Mouse (Mus musculus) lung, postnatal 36 days (tissue): ENCODE data around the gene Kif2b.

ENCODE experiments used
- DNase-seq: peaks from one replicate; pipeline ENCODE4 v3.0.0; 2022; ENCODE audit warnings: mixed read lengths

Kif2b gene

DNA sequence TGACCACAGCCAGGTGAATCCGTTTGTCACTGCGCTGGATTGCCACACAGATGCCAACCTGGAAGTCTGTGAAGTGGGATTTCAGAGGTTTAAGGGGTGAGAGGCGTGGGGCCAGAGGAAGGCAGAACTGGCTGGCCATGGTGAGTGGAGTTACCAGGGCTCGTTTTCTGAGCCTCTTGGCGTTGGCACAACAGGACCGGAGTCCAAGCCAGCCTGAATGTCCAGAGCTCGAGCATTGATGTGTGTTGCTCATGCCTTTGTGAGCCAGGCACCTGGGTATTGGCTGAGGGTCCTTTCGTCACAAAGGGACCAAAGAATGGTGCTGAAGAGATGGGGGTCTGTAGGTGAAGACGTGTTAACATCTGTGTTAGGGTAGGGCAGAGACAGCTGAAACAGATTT, at the start of gene Kif2b:
TSS of gene Kif2b (minus strand) at position 242 of the 400 bp plus-strand sequence.
- no peak for DNase-seq

DNA sequence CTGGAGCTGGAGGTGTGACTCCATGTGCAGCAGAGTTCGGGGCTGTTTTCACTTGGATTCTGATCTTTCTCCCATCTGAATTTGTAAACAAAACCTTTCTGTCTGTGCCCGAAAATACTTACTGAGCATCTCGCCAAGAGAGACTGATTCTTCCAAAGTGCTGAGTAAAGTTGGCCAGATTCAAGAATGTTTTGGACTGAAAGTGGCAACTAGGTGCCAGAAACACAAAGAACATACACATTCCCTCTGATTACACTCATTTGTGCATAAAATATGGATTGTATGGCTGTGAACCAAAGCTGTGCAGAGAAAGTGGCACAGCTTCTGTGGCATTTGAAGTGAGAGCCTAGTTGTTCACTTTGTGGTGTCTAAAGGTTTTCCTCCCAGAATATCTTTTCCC, 15.7 kb upstream of the Kif2b start:
- no peak for DNase-seq

DNA sequence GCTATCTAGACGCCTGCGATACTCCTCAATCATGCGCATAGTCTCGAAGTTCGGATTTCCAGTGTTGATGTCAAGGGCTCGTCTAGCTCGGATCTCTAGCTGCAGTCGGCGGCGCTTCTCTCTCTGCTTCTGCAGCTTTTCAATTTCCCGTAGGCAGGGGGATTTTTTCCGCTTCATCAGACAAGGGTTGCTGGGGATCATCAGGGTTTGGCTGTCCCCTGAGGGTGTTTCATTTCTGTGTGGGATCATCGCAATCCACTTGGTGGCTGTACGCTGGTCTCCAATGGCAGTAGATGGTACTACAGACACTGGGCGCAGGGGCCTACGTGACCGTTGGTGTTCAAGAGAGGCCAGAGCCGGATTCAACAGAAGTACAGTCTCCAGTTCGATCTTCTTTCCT, 502 bp downstream of the Kif2b start:
- no peak for DNase-seq

DNA sequence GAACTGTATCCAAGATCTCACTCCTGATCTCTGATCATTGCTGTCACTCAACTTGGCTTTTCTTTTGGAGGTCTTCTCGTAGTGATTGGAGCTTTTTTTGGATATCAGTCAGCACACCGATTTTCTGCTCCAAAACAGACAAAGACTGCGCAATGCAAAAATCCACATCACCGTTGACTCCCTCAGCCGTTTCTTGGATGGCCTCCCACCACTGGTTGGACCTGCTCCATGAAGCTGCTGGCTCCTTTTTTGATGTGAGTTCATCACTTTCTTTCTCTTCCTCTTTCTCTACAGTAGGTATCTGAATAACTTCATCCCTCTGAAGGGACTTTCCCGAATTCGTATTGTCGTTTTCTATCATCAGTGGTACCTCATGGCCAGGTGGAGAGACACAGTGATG, 2.0 kb downstream of the Kif2b start:
- no peak for DNase-seq

DNA sequence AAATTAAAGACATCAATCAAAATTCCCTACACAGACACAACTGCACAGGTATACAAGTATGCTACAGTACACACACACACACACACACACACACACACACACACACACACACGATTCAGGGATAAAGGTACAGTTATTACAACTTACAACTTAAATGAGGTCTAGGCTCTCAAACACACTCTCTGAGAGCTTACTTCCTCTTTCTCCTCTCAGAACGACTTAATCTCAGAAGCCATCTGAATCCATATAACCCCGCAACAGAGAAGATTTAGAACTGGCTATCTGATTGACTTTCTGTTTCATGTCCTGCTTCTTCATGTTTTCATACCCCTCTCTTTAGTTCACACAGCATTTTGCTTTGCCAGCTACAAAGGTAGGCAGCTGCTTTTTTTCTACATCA, 2.9 kb downstream of the Kif2b start:
- no peak for DNase-seq

DNA sequence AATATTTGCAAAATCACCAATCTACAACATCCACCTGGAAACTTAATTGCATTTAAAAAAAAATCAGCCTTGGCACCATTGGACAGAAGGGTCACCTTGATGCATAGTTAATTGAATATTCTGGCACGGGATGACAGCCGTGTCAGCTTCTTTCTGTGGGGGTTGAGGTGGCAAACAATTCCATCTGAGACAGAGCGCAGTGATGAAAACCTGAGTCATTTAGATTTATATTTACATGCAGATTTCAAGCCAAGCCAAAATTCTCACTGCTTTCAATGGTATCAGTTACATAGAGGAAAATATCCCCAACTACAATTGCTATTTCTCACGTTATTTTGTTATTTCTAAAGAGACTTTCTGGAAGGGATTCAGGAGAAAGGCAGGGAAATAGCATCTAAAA, 46.6 kb downstream of the Kif2b start:
- no peak for DNase-seq
